Mouse (Mus musculus) layer of hippocampus, adult 11-12 months (tissue): ENCODE measurements around the gene Trak1.
A peak's percentile ranks its signal among the peaks of the same experiment; 100 is the strongest.

Source experiments
- DNase-seq: peaks from one replicate; pipeline ENCODE4 v3.0.0; 2022; ENCODE audit warnings: low spot score

Trak1 gene

GRCm38 (mm10) chr9:121487216-121487615 is 189.9 kb downstream of the Trak1 start:
- DNase-seq, result no peak

DNA sequence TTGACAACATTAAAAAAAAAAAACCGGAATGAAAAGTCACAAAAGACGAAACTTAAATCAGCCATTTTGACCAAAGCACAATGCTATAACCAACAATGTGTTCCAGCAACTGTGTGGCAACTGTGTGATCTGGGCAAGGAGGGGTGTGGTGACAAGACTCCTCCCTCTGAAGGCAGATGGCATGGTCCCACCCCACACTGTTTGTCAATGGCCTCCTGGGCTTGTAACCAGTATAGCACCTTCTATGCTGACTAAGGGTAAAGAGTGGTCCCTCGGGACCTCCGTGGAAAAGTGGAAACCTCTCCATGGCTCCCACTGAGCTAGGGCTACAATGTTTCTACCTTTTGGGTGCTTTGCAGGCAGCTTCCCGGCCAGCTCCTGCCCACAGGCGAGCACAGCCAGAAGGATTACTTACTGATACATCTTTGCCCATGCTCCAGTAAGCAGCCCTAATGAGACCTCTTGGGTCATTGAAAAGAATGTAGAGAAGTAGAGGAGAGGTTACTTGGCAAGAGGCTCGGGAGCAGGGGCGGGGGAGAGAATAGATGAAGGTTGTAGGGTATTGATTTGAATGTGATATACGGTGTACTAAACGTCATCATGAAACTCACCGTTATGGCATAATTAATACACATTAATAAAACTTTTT is 194.4 kb downstream of the Trak1 start:
- no peak for DNase-seq

GRCm38 (mm10) chr9:121494006-121494767 is 196.9 kb downstream of the Trak1 start:
- no peak for DNase-seq

DNA sequence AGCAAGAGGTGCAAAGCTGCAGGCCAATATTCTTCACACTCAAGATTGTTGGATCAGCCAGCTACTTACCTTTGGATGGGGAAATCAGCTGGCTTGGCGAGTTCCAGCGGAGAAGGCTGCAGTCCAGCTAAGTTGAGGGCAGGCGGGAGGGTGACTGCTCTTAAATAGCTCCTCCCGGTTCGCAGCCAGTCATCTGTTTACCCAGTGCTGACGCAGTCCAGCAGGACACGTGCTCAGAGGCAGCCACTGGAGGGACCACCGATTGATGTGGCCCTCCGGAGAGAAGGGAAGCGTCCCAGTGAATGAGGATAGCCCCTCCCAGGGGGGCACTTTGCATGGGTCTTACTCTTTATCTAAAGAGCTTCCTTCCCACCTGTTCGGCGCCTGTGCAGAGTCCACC is 198.2 kb downstream of the Trak1 start, which contains the start of gene Cck:
Gene Cck (minus strand): TSS at position 166 of the 400 bp plus-strand sequence.
- DNase-seq, result peak; percentile 53

GRCm38 (mm10) chr9:121496102-121496501 is 198.8 kb downstream of the Trak1 start:
- DNase-seq, result no peak

DNA sequence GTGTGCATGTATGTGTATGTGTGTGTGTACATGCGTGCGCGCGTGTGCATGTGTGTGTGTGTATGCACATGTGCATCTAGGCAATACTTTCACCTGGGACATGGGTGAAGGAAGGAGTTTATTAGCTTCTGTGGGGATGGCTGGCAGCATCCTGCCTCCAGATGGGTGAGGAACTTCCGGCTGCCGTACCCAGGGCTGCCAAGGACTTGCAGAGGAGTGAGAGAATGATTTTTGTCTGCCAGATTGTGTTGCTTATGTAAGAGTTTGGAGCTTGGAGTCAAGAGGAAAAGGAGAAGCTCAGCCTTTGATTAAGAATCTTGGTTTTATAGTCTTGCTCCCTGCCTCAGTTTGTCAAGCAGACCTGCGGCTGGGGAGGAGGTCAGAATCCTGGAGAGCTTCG is 208.0 kb downstream of the Trak1 start:
- DNase-seq, result peak; percentile 81

DNA sequence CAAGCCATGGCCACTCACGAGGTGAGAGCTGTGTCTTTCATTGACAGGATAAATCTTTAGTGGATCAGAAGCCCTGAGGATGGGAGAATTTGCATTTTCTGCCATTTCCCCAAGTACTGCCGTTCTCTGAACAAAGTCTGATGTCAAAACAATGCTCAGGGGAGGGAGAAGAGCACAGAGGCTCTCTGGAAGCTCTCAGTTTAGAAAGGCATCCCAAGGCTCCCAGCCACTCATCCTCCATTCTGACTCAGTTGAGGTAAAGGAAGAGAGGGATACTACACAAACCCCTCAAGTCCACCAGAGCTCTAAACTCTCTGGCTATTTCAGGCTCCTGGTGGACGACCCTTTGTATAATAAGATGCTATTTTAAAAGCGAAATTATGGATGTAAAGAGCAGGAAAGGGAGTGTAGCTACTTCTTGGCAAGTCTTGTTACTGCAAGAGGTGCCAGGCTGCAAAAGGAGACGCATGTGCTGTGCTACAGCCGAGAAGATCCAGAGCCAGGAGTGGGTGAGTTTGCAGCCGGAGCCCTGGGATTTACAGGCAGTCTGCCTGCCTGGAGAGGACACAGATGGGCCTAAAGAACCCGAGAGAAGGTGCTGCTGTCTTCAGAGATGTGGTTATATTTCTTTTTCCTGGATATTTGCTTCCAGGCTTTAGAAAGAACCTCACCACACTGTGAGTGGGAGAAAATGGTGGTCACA is 209.3 kb downstream of the Trak1 start:
- peak; percentile 78 for DNase-seq

- DNase-seq, result no peak
Observed at GRCm38 (mm10) chr9:121511911-121512310, 214.6 kb downstream of the Trak1 start.

DNA sequence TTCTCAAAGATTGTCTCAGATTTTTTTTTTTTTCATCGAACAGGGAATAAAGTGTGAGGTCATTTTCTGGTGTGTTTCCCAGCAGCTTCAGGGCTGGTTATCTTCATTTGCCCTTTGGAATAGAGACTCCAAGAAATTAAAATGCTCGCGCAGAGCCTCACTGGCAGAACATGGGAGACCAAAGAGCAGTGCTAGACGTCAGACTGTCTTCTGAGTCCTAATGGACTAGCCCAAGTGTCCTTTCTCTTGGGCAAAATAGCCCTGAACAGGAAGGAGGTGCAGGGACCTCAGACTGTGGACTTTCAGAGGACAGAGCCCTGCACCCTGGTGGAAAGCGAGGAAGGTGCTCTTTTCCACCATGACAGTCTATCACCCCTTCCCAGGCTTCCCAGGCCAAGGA is 217.2 kb downstream of the Trak1 start:
- DNase-seq, result no peak

- no peak for DNase-seq
Observed at GRCm38 (mm10) chr9:121520047-121520446, 222.7 kb downstream of the Trak1 start.
